Mouse (Mus musculus) lung, adult 2 months (tissue): ENCODE measurements around the gene Ccdc121.

Experiments used
- CTCF ChIP-seq: fragments of 200-500 bp; IDR thresholded peaks from 2 replicates; pipeline ENCODE4 v1.5.1; 2011; ENCODE audit warnings: mild to moderate bottlenecking, low read length, control low read depth; ENCODE audit not compliant: insufficient read depth
- POLR2A ChIP-seq: fragments of 200-500 bp; IDR thresholded peaks from 2 replicates; pipeline ENCODE4 v1.6.1; 2011; ENCODE audit warnings: low read depth, mild to moderate bottlenecking, control low read depth, low read length, borderline replicate concordance; ENCODE audit errors: extremely low read depth

GRCm38 (mm10) chr1:181550826-181551225 lies 39.6 kb upstream of the Ccdc121 start:
- TF ChIP-seq CTCF = no peak
- no peak for TF ChIP-seq POLR2A
